Mouse (Mus musculus) layer of hippocampus, adult 8-10 months (tissue): ENCODE measurements around the gene Olfr1564. TPM values are rescaled to one million over a fixed set of nuclear protein-coding genes. Genes with fewer than 3 reads are reported as not detected.
"Not testable (repeated sequence)": the region's sequence is repeated elsewhere in the genome, so short reads cannot be mapped to it uniquely, and the experiment has no call there.

Experiments used
- DNase-seq, 2 experiments: peaks; one replicate each; pipeline ENCODE4 v3.0.0; 2022; ENCODE audit warnings: low spot score in 2 of 2
- total RNA-seq, 4 experiments: library from RNA; stranded (reverse); gene quantifications; 2 replicates each; pipeline ENCODE4 v1.2.4; 2022

The Olfr1564 gene
- 1 to 10 TPM in 3 of 4 experiments, under 1 TPM in 1; 0.75 to 1.5 (median 1.2) TPM for total RNA-seq

DNA sequence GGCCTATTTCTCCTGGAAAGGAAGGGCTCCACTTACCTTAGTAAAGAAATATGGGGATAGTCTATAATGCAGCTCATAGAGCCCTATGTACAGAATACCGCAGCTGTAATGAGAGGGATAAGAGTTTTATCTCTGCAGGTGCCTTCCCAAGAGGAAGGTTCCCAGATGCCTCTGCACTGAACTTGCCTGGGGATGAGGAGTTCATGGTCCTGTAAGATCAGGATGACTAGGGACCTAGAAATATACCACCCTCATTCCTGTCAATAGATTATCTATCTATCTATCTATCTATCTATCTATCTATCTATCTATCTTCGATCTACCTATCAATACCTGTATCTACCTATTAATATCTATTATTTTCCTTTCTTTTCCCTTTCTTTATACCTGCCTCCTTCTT, at the start of gene Olfr1564:
Gene Olfr1564 (minus strand): TSS at position 101 of the 400 bp plus-strand sequence.
- no peak for DNase-seq

- DNase-seq = no peak
These were observed 47.4 kb upstream of the Olfr1564 start for GRCm38 (mm10) chr17:33268907-33269306.

DNA sequence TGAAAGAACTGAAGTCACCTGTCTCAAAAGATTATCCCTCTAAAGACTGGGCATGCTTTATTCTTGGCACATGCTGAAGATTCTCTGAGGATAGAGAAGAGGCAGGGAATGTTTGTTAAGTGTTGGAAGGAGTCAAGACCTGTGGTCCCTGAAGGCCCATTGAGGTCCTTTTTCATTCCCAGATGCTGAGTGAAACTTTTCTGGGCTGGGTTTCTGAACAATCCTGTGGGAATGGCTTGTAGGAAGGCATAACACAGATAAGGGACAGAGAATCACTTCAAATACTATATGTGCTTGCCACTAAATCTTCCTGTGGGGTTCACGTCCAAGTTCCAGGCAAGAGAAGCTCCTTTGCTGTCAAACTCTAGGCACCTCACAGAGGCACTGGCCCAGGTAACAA, 42.9 kb upstream of the Olfr1564 start, which contains the start of gene Olfr63:
Gene Olfr63 (plus strand): TSS at position 301 of the 400 bp plus-strand sequence.
- no peak for DNase-seq

- not testable (repeated sequence) for DNase-seq
These were observed 33.8 kb upstream of the Olfr1564 start for GRCm38 (mm10) chr17:33255319-33255657.

DNA sequence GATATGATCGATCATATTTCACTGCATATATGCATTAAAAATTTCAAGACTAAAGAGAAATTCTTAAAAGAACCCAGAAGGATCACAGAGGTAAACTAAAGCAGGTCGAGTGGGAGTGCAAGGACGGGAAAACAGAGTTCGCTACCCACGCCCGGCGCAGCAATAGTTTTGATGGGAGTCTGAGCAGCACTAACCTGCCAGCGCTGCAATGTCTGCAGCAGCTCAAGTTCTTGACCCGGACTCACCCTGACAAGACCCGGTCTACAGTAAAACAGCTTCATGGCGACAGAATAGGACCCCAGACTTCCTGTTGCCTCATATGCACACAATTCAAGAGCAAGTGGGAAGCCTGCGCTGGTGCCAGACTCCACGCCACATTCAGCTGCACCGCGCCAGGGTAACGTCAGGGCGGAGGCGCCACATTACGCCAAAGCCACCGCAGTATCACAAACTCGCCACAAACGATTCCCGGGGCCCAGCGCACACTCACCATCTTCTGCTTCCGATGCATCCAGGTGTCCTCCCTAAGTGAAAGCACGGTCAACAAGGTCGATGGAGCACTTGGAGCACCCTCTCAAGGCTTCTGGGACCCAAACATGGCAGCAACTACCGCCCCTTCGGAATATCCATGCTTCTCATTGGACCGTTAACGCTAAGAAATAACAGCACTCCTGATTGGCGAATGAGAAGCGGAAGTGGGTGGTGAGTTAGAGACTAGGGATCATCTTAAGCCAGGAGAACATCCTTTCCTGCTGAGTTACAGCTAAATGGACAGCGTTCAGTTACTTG, 33.2 kb upstream of the Olfr1564 start, which contains the start of gene Zfp955a:
Gene Zfp955a (minus strand): TSS at position 616 of the 789 bp plus-strand sequence.
- not testable (repeated sequence) for DNase-seq

- DNase-seq = not testable (repeated sequence)
These were observed 15.2 kb upstream of the Olfr1564 start for GRCm38 (mm10) chr17:33236646-33237045.

DNA sequence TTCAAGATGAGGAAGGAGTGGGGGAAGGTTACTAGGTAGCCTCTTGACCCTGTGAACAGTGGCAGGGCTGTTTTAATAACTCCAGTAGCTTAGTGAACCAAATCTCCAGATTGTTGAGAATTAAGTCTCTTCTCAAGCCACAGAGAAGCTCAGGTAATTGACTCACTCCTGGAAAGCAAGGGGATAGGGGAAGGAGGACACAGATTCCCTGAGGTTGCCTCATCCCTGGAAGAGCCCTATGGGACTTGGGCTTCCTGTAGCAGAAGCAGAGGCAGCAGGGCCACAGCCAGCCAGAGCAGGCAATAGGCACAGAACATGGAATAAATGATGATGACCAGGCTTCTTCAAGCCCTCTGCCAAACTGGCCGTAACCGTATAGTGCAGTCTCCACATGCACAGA, 30.5 kb downstream of the Olfr1564 start, which contains the start of gene Olfr239:
Gene Olfr239 (plus strand): TSS at position 301 of the 400 bp plus-strand sequence.
- DNase-seq = not testable (repeated sequence)

- not testable (repeated sequence) for DNase-seq
These were observed 53.3 kb downstream of the Olfr1564 start, which contains the start of gene Olfr55 for GRCm38 (mm10) chr17:33168147-33168546. Gene Olfr55, plus strand, starts transcription at chr17:33168447.

Other genes starting within 250 kb of the Olfr1564 start
- 10 to 100 TPM; 16.1 to 19.9 (median 18.1) TPM for gene Zfp952, start 228.6 kb downstream of the Olfr1564 start, total RNA-seq
- 10 to 100 TPM; 17.6 to 24.6 (median 18.5) TPM for gene Zfp763, start 188.3 kb downstream of the Olfr1564 start, total RNA-seq
- gene 4921501E09Rik, start 153.6 kb downstream of the Olfr1564 start, total RNA-seq = under 1 TPM in 1 of 4 experiments, not detected in 3; 0.16 TPM
- gene Zfp563, start 132.4 kb downstream of the Olfr1564 start, total RNA-seq = 10 to 100 TPM; 15.7 to 24.7 (median 20.8) TPM
- gene Morc2b, start 82.0 kb downstream of the Olfr1564 start, total RNA-seq = 1 to 10 TPM; 3.4 to 5.9 (median 4.4) TPM
- under 1 TPM in 1 of 4 experiments, not detected in 3; 0.36 TPM for gene Olfr55, start 53.2 kb downstream of the Olfr1564 start, total RNA-seq
- not detected for gene Olfr239, start 30.4 kb downstream of the Olfr1564 start, total RNA-seq
- gene Zfp955a, start 33.5 kb upstream of the Olfr1564 start, total RNA-seq = 10 to 100 TPM; 12.7 to 13.8 (median 13.3) TPM
- gene Olfr63, start 43.0 kb upstream of the Olfr1564 start, total RNA-seq = not detected
- 10 to 100 TPM; 25.4 to 38.6 (median 31.1) TPM for gene Zfp955b, start 67.9 kb upstream of the Olfr1564 start, total RNA-seq
- gene Zfp81, start 137.2 kb upstream of the Olfr1564 start, total RNA-seq = 10 to 100 TPM; 17.0 to 21.7 (median 18.9) TPM
- 10 to 100 TPM; 10.5 to 14.6 (median 12.3) TPM for gene Zfp101, start 173.0 kb upstream of the Olfr1564 start, total RNA-seq
- not detected for gene Actl9, start 211.2 kb upstream of the Olfr1564 start, total RNA-seq